Mouse (Mus musculus): ENCODE data around the gene Duoxa1. TPM values are rescaled to one million over a fixed set of nuclear protein-coding genes. Genes with fewer than 3 reads are reported as not detected.

Gene Duoxa1
- 0.67 TPM in 1 of 2 replicates, not detected in the other for polyA plus RNA-seq (2012; ENCODE audit: insufficient read depth, insufficient read length, missing spikeins)

DNA sequence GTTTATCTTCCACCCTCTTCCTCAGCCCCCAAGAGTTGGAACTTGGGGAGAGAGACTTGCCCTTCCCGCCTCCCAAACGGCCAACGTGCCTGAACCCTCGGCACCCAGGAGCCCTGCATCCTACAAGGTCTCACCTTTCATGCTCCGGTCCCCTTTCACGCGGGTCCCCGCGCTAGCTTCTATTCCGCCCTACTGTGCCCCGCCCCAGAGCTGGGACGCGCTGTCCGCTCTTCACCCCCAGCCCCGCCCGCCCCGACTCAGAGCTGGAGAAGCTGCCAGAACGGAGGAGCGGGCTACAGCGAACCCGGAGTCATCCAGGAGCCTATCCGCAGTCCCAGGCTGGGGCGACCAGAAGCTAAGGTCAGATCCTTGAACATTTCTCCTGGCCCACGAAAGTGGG lies at the start of gene Duoxa1:
TSS of gene Duoxa1 (minus strand) at position 195 of the 400 bp plus-strand sequence.
- Histone ChIP-seq H3K4me1 (ENCODE audit: control insufficient read depth, insufficient read depth, insufficient read length, low read length) (no peaks in the 10 kb centered on the region), H3K27ac (replicated peaks; ENCODE audit: low read depth, low read length) (no peak within 1 kb of the TSS), H3K4me3 (ENCODE audit: insufficient read depth, low read depth, low read length) (peak within 1 kb of the TSS; percentile 36)

DNA sequence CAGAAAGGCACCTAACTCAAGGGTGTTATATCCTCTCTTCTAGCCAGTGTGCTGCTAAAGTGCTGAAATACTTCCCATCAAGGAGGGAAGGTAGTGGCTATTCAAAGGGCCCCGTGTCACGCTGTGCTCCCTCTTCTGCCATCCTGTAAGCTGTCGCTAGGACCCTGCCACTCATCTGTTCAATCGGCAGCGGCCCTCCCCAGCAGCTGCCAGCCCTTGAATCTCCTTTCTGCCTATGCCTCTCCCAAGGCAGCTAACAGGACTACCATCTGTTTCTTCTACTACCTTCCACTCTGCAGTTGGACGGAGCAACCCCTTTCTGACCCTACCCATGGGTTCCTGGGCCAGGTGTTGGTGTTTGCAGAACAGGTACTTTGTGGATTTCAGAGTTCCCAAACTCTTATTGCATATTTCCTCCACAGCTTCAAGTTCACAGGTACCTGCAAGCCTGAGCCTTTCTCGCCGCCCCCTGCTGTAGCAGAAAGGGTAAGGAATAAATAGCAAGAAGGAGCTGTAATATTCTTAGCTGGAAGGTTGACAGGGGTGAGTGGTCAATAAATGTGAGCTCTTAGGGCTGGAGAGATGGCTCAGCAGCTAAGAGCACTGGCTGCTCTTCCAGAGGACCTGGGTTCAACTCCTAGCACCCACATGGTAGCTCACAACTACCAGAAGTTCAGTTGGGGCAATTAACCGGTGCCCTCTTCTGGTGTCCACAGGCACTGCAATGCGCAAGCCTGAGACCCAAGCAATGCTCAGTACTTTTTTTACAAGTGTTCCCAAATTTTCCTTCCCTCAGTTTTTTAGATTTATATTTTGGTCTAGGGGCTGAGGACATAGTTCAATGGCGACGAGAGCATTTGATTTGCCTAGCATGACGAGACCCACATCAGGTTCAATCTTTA lies 49.3 kb upstream of the Duoxa1 start:
- Histone ChIP-seq H3K4me1 (ENCODE audit: control insufficient read depth, insufficient read depth, insufficient read length, low read length) (peaks cover 3% of the 10 kb centered on the region), H3K27ac (replicated peaks; ENCODE audit: low read depth, low read length) (no peak overlapping the region), H3K4me3 (ENCODE audit: insufficient read depth, low read depth, low read length) (no peak overlapping the region)

DNA sequence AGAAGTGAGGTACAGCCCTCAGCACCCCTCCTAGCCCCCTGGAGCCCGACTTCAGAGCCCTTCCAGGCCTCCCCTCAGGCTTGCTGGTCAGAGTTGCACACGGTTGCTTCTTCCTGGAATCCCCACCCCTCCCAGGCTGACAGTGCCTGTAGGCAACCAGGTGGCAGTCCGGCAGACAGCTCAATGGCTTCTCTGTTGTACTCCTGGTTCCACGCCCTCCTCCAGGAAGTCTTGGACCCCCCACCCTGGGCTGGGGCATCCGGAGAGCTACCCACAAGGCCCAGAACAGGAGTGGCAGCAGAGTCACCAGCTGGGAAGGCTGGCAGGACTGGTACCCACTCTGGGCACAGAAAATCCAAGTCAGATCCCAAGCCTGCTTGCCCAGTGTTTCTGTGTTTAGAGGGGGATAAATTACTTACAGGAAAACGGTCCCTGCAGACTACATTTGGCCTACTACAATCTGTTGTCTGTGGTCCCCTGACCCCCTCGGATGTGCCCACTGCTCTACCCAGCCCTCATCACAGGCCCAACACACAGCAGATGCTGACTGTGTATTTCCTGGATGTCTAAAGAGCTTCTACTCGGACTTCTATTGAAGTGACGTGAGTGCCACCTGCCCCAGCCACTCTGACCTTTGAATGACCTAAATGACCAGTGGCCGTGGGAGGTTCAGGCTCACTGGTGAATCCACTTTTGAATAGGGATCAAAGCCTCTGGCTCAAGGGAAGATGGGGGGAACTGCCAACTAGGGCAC lies 48.5 kb upstream of the Duoxa1 start:
- Histone ChIP-seq H3K27ac (replicated peaks; ENCODE audit: low read depth, low read length) (no peak overlapping the region), H3K4me1 (ENCODE audit: control insufficient read depth, insufficient read depth, insufficient read length, low read length) (0 out of 2 replicates have a peak, but pooled peaks cover under 1% of the 10 kb centered on the region), H3K4me3 (ENCODE audit: insufficient read depth, low read depth, low read length) (no peak overlapping the region)

DNA sequence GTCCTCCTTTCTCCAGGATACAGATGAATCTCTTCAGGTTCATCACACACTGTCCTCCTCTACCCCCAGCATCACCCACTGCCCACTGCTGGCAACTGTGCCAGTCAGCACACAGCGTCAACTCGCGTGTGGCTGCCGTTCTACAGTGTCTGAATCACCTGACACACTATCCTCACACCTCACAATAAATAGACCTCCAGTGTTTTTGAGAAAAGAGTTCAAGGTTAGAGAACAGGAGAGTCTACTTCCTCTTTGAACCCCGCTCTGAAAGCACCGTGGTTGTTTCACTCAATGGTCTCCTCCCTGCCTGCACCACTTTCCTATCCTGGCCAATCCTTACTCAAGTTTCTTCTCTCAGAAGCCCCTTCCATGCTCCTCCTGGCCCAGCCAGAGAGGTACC lies 47.7 kb upstream of the Duoxa1 start:
- Histone ChIP-seq H3K4me3 (ENCODE audit: insufficient read depth, low read depth, low read length) (no peak overlapping the region), H3K27ac (replicated peaks; ENCODE audit: low read depth, low read length) (no peak overlapping the region), H3K4me1 (ENCODE audit: control insufficient read depth, insufficient read depth, insufficient read length, low read length) (no peaks in the 10 kb centered on the region)

DNA sequence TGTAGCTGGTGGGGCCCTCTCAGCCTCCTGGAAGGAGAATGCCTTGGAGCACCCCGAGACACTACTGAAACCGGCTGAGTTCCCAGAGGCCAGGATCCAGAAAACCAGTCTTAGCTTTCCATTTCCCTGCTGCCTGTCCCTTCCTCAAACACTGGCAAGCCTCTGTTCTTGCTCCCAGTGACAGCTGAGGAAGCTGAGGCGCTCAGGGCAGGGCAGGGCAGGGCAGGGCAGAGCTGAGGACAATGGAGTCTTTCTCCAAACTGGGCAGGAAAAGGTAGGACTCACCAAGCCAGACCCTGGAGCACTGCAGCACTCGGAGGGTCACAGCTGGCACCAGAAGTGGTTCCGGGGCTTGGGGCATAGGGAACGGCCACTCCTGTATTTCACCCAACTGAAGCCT lies 46.8 kb upstream of the Duoxa1 start:
- no peak overlapping the region for H3K4me3 ChIP-seq (ENCODE audit: insufficient read depth, low read depth, low read length)
- H3K27ac ChIP-seq (replicated peaks; ENCODE audit: low read depth, low read length): no peak overlapping the region
- H3K4me1 ChIP-seq (ENCODE audit: control insufficient read depth, insufficient read depth, insufficient read length, low read length): no peaks in the 10 kb centered on the region

DNA sequence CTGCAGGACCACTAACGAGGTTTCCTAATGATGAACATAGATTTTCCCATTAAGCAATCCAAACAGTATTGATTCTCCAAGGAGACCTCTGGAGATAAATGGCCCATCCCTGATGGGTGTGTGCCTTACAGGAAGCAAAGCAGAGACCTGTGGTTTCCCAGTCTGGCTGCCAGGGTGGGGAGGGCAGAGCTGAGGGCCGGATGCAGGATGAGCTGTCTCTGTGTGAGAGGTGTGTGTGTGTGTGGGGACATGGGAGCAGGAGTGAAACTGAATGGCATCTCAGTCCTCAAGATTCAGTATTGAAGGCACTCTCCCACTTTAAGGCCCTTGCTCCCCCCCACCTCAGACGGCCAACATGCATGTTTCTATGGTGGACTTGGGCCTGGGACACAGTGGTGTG lies 42.7 kb upstream of the Duoxa1 start:
- Histone ChIP-seq H3K4me3 (ENCODE audit: insufficient read depth, low read depth, low read length) (no peak overlapping the region), H3K4me1 (ENCODE audit: control insufficient read depth, insufficient read depth, insufficient read length, low read length) (no peaks in the 10 kb centered on the region), H3K27ac (replicated peaks; ENCODE audit: low read depth, low read length) (no peak overlapping the region)

DNA sequence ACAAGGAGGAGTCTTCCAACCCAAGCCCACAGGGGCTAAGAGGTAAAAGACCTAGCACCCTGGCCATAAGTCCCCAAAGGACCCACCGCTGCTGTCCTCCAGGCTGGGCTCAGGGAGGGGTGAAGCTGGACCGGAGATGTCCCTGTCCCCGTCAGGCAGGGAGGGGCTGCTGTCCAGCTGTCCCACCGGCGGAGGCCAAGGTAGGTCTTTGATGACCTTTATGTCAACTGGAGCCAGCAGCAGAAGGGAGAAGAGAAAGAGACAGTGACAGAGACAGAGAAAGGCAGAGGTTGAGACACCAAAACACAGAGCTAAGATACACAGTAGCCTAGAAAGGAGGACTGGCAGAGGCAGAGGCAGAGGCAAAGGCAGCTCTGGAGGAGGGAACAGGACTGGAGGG lies 41.9 kb upstream of the Duoxa1 start:
- Histone ChIP-seq H3K4me1 (ENCODE audit: control insufficient read depth, insufficient read depth, insufficient read length, low read length) (no peaks in the 10 kb centered on the region), H3K27ac (replicated peaks; ENCODE audit: low read depth, low read length) (no peak overlapping the region), H3K4me3 (ENCODE audit: insufficient read depth, low read depth, low read length) (no peak overlapping the region)

DNA sequence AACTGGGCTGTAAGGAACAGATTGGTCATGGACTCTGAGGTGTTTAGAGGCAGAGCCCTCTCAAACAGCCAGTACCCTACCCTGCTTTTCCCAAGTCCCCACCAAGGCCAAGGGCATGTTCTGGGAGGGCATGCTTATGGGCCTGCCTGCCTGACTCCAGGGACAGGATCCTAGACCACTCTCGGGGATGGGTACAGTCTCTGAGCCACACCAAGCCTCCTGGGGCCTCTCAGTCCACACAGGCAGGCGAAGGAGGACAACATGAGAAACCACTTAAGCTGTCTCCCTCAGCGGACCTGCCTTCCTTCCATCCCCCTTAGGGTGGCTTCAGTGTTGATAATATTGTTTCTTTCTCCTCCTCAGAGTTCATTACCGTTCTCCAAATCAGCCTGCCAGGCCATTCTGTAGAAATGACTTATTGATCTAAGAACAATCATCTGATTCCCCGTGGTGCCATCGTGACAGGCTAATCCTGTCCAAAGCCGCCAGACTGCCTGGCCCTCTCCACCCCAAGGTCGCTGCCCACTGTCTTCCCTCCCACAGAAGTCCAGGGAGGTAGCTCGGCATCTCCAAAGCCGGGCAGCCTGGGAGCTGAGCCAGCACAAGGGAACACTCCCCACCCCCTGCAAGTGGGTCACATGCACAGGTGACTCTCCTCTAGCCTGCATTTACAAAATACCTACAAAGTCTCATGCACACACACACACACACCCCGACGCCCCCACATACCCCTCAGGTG lies 40.8 kb upstream of the Duoxa1 start:
- Histone ChIP-seq H3K4me1 (ENCODE audit: control insufficient read depth, insufficient read depth, insufficient read length, low read length) (0 out of 2 replicates have a peak, but pooled peaks cover under 1% of the 10 kb centered on the region), H3K4me3 (ENCODE audit: insufficient read depth, low read depth, low read length) (no peak overlapping the region), H3K27ac (replicated peaks; ENCODE audit: low read depth, low read length) (no peak overlapping the region)

DNA sequence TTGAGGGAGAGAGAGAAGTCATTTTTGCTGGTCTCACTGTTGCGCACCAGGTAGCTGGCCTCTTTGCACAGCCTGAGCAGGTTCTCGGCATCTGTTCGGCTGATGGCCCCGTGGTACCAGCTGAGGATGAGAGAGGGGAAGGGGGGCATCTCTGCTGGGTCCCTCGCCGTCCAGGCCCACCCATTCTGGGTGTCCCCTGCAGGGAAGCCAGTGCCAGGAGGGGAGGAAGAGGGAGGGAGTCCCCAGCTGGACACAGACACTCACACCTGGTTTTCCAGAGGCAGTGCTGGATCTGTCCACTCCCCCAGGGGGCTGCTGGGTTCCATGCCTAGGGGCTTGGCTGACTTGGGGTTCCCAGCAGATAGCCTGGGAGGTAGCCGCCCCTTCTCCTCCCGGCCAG lies 40.2 kb upstream of the Duoxa1 start:
- Histone ChIP-seq H3K4me3 (ENCODE audit: insufficient read depth, low read depth, low read length) (no peak overlapping the region), H3K4me1 (ENCODE audit: control insufficient read depth, insufficient read depth, insufficient read length, low read length) (0 out of 2 replicates have a peak, but pooled peaks cover 2% of the 10 kb centered on the region), H3K27ac (replicated peaks; ENCODE audit: low read depth, low read length) (no peak overlapping the region)

DNA sequence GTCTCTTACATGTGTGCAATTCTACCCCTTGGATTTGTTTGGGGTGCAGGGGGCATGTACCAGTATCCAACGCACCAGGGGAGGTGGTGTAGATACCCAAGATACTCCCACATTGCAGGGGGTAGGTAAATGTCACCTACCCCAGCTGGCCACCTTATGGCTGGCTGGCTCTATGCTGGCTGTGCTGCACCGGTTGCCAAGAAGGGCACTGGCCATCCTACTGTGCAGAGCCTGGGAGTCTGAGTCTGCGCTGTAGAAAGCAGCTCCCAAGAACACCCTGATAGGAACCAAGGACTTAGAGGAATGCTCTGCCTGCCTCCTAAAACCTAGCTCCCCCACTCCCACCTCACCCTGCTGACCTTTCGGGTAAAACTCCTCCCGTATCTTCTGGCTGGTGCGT lies 39.5 kb upstream of the Duoxa1 start:
- H3K4me3 ChIP-seq (ENCODE audit: insufficient read depth, low read depth, low read length): no peak overlapping the region

DNA sequence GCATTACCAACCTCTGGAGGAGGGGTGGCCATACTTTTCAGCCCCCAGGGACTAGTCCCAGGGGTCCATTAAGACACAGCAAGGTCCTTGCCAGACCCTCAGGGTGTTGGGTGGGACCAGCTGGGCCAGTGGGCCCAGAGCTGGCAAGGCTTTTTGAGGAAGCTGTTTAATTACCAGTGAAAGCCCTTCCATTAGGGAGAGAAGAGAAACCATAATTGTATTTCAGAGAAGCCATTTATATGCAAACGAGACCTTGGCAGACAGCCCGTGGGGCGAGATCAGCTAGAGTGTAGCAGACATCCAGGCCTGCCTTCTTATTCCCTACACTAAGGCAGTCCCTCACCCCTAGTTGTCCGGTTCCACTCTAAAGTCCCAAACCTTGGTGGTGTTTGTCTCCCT lies 38.4 kb upstream of the Duoxa1 start:
- H3K27ac ChIP-seq (replicated peaks; ENCODE audit: low read depth, low read length): no peak overlapping the region
- H3K4me3 ChIP-seq (ENCODE audit: insufficient read depth, low read depth, low read length): no peak overlapping the region
- 0 out of 2 replicates have a peak, but pooled peaks cover 2% of the 10 kb centered on the region for H3K4me1 ChIP-seq (ENCODE audit: control insufficient read depth, insufficient read depth, insufficient read length, low read length)

More for the DNA sequence above, 39.5 kb upstream of the Duoxa1 start:
- Histone ChIP-seq H3K4me1 (ENCODE audit: control insufficient read depth, insufficient read depth, insufficient read length, low read length) (0 out of 2 replicates have a peak, but pooled peaks cover 2% of the 10 kb centered on the region), H3K27ac (replicated peaks; ENCODE audit: low read depth, low read length) (no peak overlapping the region)

DNA sequence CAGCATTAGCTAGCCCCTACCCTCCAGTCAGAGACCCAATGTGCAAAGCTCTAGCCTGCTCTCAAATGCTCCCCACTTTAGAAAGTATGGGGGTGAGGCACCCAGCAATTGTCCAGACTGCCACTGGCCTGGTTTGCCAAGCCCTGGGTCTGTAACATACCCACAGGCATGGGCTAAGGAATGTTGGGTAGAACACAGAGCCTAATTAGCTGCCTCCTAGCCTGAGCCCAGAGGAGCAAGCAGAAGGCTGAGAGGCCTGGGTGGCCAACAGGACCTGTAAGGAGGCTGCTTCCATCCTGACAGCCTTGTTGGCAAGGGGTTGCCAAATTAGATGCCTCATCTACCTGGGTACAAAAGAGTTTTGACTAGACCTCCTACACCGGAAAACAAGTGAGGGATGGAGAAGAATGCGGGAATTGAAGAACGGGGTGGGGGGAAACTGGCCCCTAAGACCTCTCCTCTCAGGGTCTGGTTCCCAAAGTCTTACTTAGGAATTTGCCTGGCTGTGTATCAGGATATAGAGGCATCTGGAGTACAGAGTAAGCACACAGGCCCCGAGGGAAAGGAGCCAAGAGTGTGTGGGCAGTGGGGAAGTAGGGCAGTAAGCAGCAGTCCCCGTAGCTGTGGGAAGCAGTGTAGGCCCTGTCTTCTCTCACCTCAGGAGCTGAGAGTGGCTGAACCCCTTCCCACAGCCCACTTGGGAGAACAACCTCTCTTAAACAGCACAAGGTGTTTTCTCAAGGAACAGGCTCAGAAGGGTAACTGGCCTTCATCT lies 37.8 kb upstream of the Duoxa1 start:
- Histone ChIP-seq H3K27ac (replicated peaks; ENCODE audit: low read depth, low read length) (no peak overlapping the region), H3K4me3 (ENCODE audit: insufficient read depth, low read depth, low read length) (no peak overlapping the region), H3K4me1 (ENCODE audit: control insufficient read depth, insufficient read depth, insufficient read length, low read length) (0 out of 2 replicates have a peak, but pooled peaks cover 2% of the 10 kb centered on the region)

DNA sequence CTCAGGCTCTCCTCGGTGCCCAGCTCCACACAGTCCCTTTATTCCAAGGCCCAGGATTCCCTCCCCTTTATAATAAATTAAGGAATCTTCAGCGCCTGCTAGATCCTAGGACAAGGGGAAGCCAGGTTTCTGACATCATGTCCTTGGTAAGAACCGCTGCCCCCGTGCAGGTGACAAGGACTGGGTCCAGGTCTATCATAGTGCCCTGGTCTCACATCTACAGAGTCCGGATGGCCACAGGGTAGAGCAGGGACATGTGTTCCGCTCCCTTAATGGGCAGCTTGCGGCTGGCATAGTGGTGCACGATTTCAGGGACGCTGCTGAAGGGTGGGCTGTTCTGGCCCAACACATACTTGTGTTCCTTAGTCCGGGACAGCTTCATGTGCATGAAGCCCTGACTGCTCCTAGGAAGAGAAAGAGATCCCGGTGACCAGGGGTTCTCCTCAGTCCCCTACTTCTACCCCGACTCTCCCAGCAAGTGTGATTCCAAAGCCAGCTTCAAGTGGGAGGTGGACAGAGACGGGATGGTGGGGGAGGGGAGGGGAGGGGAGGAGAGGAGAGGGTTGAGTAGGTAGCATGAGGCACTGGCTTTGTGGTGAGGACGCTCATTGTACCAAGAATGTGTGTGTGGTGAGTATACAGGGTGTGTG lies 35.7 kb upstream of the Duoxa1 start:
- Histone ChIP-seq H3K4me3 (ENCODE audit: insufficient read depth, low read depth, low read length) (peak overlapping the region; percentile 81), H3K4me1 (ENCODE audit: control insufficient read depth, insufficient read depth, insufficient read length, low read length) (0 out of 2 replicates have a peak, but pooled peaks cover 2% of the 10 kb centered on the region), H3K27ac (replicated peaks; ENCODE audit: low read depth, low read length) (peak overlapping the region; percentile 36)

Measured in brown adipose tissue, adult 24 weeks (tissue).